Comparison of ENCODE assay signal across 9 mouse cellular contexts in genomic region chr15:84284059-84284458, GRCm38 (mm10). TPM values are rescaled to one million over a fixed set of nuclear protein-coding genes. Genes with fewer than 3 reads are reported as not detected.
DNase-seq lines count a peak whose midpoint lies in the region; ATAC-seq and TF ChIP-seq lines count a peak whose summit lies in the region.
"Had no signal": no experiment of that assay in that cellular context is flagged by ENCODE, and none has a peak within 500 bp of the region (broad histone marks: within the 10 kb centered on the region; RNA-seq: fewer than 3 reads in every experiment).

No protein-coding gene starts in this region.

- H3K79me2 ChIP-seq in CH12.LX (replicated peaks; ENCODE audit: control insufficient read depth, extremely low read depth, insufficient read depth, poor library complexity, severe bottlenecking) = no peaks in the 10 kb centered on the region

- H3K4me2 ChIP-seq in kidney, embryonic 14.5 days (replicated peaks; ENCODE audit: low read depth, low read length) = no peak overlapping the region
- H3K4me2 ChIP-seq in CH12.LX (ENCODE audit: insufficient read depth, low read depth, poor library complexity, severe bottlenecking) = no peak overlapping the region
- H3K4me2 ChIP-seq: stomach, embryonic 15.5 days had no signal

- 65% methylated on average over 5 of the region's 5 CpGs for WGBS in kidney, embryonic 14.5 days

- DNase-seq in kidney, adult 18-20 months = peak; percentile 68
- DNase-seq in CH12.LX (ENCODE audit: extremely low read depth) (peak; percentile 55), ZHBTc4 (ENCODE audit: low read depth, low spot score) (peak; percentile 70)
- DNase-seq in naive thymus-derived CD4-positive, alpha-beta T cell, adult 2 months (ENCODE audit: low read depth) = peak; percentile 66
- DNase-seq in yolk sac, embryonic 10.5 days (ENCODE audit: low spot score) = no peak
- no peak for DNase-seq in urinary bladder, postnatal 4 days (ENCODE audit: low spot score in 2 of 2)

- no peak for ATAC-seq in kidney, embryonic 14.5 days (ENCODE audit: low FRiP score, low TSS enrichment)
- ATAC-seq in erythroblast, adult 5-6 weeks (replicated peaks; ENCODE audit: low FRiP score, poor library complexity, severe bottlenecking) = peak; percentile 62

- peak; percentile 70 to 92 for TF ChIP-seq CTCF in CH12.LX (conservative IDR thresholded peaks at IDR 0.05 in 1 of 2, IDR thresholded peaks at IDR 0.05 in 1 of 2; ENCODE audit: low read depth in 2 of 2, low read length in 2 of 2)

- dilution Hi-C loops in CH12.LX (cut with MboI; ENCODE audit: extremely low pct_ligation_motif_present, extremely low pct_unique_long_range_greater_than_20kb, low sequenced_read_pairs) = no loop called here

- H3K27ac ChIP-seq in kidney, embryonic 14.5 days (ENCODE audit: low read depth, low read length) = no peak overlapping the region
- no peak overlapping the region for H3K27ac ChIP-seq in CH12.LX (ENCODE audit: insufficient read depth, low read depth)
- H3K27ac ChIP-seq: stomach, embryonic 15.5 days had no signal

- no peaks in the 10 kb centered on the region for H3K9me3 ChIP-seq in kidney, embryonic 14.5 days (ENCODE audit: control insufficient read depth, low read length)
- H3K9me3 ChIP-seq in CH12.LX (replicated peaks; ENCODE audit: low read length) = peaks cover 3% of the 10 kb centered on the region
- H3K9me3 ChIP-seq: stomach, embryonic 15.5 days had no signal

- in situ Hi-C loops in CH12.LX (cut with MboI; ENCODE audit: low pct_ligation_motif_present, low pct_unique_long_range_greater_than_20kb, low sequenced_read_pairs) = loop anchor here (5.0 kb wide), 2 partner anchors 43 to 328 kb away; no protein-coding TSS in a partner anchor

- no peaks in the 10 kb centered on the region for H3K4me1 ChIP-seq in kidney, embryonic 14.5 days (ENCODE audit: control insufficient read depth, insufficient read depth, low read length)
- H3K4me1 ChIP-seq in CH12.LX (ENCODE audit: control insufficient read depth in 1 of 2, insufficient read depth in 2 of 2) = peaks cover 0 to 2% of the 10 kb centered on the region in 2 experiments; a peak in 1 of 4 replicates
- H3K4me1 ChIP-seq: stomach, embryonic 15.5 days had no signal

- TF ChIP-seq RAD21 in CH12.LX (IDR thresholded peaks at IDR 0.05; ENCODE audit: low read depth, low read length) = peak; percentile 98

- no peak for TF ChIP-seq EP300 in CH12.LX (IDR thresholded peaks at IDR 0.05; ENCODE audit: low read length)

- H3K27me3 ChIP-seq in kidney, embryonic 14.5 days (ENCODE audit: control insufficient read depth, insufficient read depth, low read length) = no peaks in the 10 kb centered on the region
- H3K27me3 ChIP-seq in CH12.LX (replicated peaks) = peaks cover 49% of the 10 kb centered on the region
- H3K27me3 ChIP-seq: stomach, embryonic 15.5 days had no signal

- TF ChIP-seq POLR2A in CH12.LX (IDR thresholded peaks at IDR 0.05; ENCODE audit: low read depth, low read length) = no peak

- H3K9ac ChIP-seq in kidney, embryonic 14.5 days (ENCODE audit: low read depth, low read length) = no peak overlapping the region
- no peak overlapping the region for H3K9ac ChIP-seq in CH12.LX (ENCODE audit: insufficient read depth, low read depth)
- H3K9ac ChIP-seq: stomach, embryonic 15.5 days had no signal

- H3K4me3 ChIP-seq in kidney, embryonic 14.5 days (ENCODE audit: low read length) = no peak overlapping the region
- H3K4me3 ChIP-seq in CH12.LX (replicated peaks in 1 of 3; ENCODE audit: low read depth in 2 of 3, low read length in 2 of 3, poor library complexity in 1 of 3) = no peak overlapping the region
- H3K4me3 ChIP-seq: stomach, embryonic 15.5 days had no signal

- H3K36me3 ChIP-seq in kidney, embryonic 14.5 days (ENCODE audit: control insufficient read depth, insufficient read depth, low read length) = no peaks in the 10 kb centered on the region
- no peaks in the 10 kb centered on the region for H3K36me3 ChIP-seq in CH12.LX (replicated peaks in 1 of 2; ENCODE audit: control insufficient read depth in 1 of 2, insufficient read depth in 1 of 2, low read length in 1 of 2)
- H3K36me3 ChIP-seq: stomach, embryonic 15.5 days had no signal

TF ChIP-seq in CH12.LX, 34 proteins besides CTCF, POLR2A, EP300 and RAD21:
- TF ChIP-seq CHD1 (IDR thresholded peaks at IDR 0.05; ENCODE audit: low read depth, low read length) (no peak), SMC3 (IDR thresholded peaks at IDR 0.05; ENCODE audit: low read depth, low read length) (peak; percentile 96), MXI1 (IDR thresholded peaks at IDR 0.05; ENCODE audit: low read depth, low read length) (no peak), MAFK (IDR thresholded peaks at IDR 0.05; ENCODE audit: insufficient replicate concordance, low read length) (no peak), NELFE (IDR thresholded peaks at IDR 0.05; ENCODE audit: low read depth, low read length) (peak; percentile 52; the same call in 1 of the 2 replicates), POLR2AphosphoS2 (IDR thresholded peaks at IDR 0.05; ENCODE audit: low read depth, low read length) (no peak), MYC (IDR thresholded peaks at IDR 0.05; ENCODE audit: low read depth, low read length) (no peak), ZC3H11A (IDR thresholded peaks at IDR 0.05; ENCODE audit: low read depth, low read length) (peak; percentile 85), ZKSCAN1 (IDR thresholded peaks at IDR 0.05; ENCODE audit: borderline replicate concordance, low read depth, low read length) (no peak)

RNA-seq across cellular contexts. Expression of gene Parvg, which starts 39.8 kb away (rescaled TPM):
- polyA plus RNA-seq in kidney, embryonic 14.5 days (2014; fragmentation: Nextera tagmentation; extraction: Ambion mirVana) = 0.70 and 0.94 TPM in 2 replicates
- total RNA-seq in CH12.LX (2012; rRNA removed) = 71.0 and 93.7 TPM in 2 replicates
- 96.0 and 98.3 TPM in 2 replicates for total RNA-seq in CH12.LX (2014; rRNA removed)
- polyA plus RNA-seq in CH12.LX (2012; ENCODE audit: insufficient read length, low read depth) = 131 and 140 TPM in 2 replicates
- total RNA-seq in erythroblast, adult 5-6 weeks (2015; ENCODE audit: low replicate concordance) = 19.0 and 34.7 TPM in 2 replicates
- total RNA-seq in erythroblast, adult 5-6 weeks (2017; ENCODE audit: low replicate concordance) = 31.6 and 48.8 TPM in 2 replicates

RNA-seq across cellular contexts. Expression of gene Parvb, which starts 52.2 kb away (rescaled TPM):
- 3.9 TPM in 2 replicates for polyA plus RNA-seq in kidney, embryonic 14.5 days (2014; fragmentation: Nextera tagmentation; extraction: Ambion mirVana)
- total RNA-seq in CH12.LX (2012; rRNA removed) (0.04 and 0.17 TPM in 2 replicates), CH12.LX (2014; rRNA removed) (not detected in 2 replicates)
- 2.3 and 4.2 TPM in 2 replicates for polyA plus RNA-seq in CH12.LX (2012; ENCODE audit: insufficient read length, low read depth)
- total RNA-seq in erythroblast, adult 5-6 weeks (2015; ENCODE audit: low replicate concordance) = 21.5 and 23.6 TPM in 2 replicates
- 12.1 and 15.3 TPM in 2 replicates for total RNA-seq in erythroblast, adult 5-6 weeks (2017; ENCODE audit: low replicate concordance)

Comparison
In these comparisons a context has a peak if more than half of its experiments do, and no peak if none do; other contexts are left out.
1. DNase-seq: peak in kidney, adult 18-20 months (single experiment), CH12.LX (single experiment), ZHBTc4 (single experiment) and naive thymus-derived CD4-positive, alpha-beta T cell, adult 2 months (single experiment); none in yolk sac, embryonic 10.5 days (single experiment) and urinary bladder, postnatal 4 days (0 of 2).
2. RNA of gene Parvb, which starts 52.2 kb away (total RNA-seq): 12.1 to 23.6 TPM in erythroblast, adult 5-6 weeks; 0.04 to 0.17 TPM in CH12.LX; every median in the first group is over 10 times any median in the second.